10 mouse cellular contexts compared by ENCODE assay signal in the genomic region with DNA sequence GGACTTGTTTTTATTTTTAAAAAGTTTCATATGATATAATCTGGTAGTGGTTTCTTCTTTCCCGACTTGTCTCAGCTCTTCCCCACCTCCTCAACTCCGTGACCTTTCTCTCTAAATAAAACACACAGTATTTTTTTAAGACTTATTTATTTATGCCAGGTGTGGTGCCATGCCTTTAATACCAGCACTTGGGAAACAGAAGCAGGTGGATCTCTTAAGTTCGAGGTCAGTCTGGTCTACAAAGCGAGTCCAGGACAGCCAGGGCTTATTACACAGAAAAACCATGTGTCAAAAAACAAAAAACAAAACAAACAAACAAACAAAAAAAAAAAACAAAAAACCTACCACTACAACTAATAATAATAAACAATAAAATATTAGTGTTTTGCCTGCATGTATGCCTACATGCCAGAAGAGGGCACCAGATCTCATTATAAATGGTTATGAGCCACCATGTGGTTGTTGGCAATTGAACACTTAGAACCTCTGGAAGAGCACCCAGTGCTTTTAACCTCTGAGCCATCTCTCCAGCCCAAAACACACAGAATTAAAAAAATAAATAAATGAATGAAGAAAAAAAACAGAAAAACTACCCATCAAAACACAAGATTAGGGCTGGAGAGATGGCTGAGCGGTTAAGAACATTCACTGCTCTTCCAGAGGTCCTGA. TPM values are rescaled to one million over a fixed set of nuclear protein-coding genes. Genes with fewer than 3 reads are reported as not detected.
A peak's percentile ranks its signal among the peaks of the same experiment; 100 is the strongest.
DNase-seq lines count a peak whose midpoint lies in the region; ATAC-seq and TF ChIP-seq lines count a peak whose summit lies in the region.
"Had no signal": no experiment of that assay in that cellular context is flagged by ENCODE, and none has a peak within 500 bp of the region (broad histone marks: within the 10 kb centered on the region; RNA-seq: fewer than 3 reads in every experiment).

No protein-coding gene starts in this region.

- peaks cover 5 to 14% of the 10 kb centered on the region in 2 experiments; a peak in 3 of 4 replicates for H3K4me1 ChIP-seq in liver, embryonic 14.5 days (replicated peaks; ENCODE audit: control insufficient read depth in 2 of 2, insufficient read depth in 2 of 2, low read length in 1 of 2)

- no peaks in the 10 kb centered on the region for H3K27me3 ChIP-seq in liver, embryonic 14.5 days (ENCODE audit: control insufficient read depth, insufficient read depth, low read length)

- ATAC-seq in liver, embryonic 14.5 days (ENCODE audit: insufficient read depth), result no peak
- no peak for ATAC-seq in monocyte, adult 5-6 weeks (replicated peaks; ENCODE audit: insufficient number of reproducible peaks, low FRiP score, low TSS enrichment, poor library complexity, severe bottlenecking)
- ATAC-seq: intestine, embryonic 16.5 days had no signal

- no peak overlapping the region; the same call in 1 of the 2 replicates for H3K4me2 ChIP-seq in liver, embryonic 14.5 days (ENCODE audit: low read depth)

- H3K4me3 ChIP-seq in liver, embryonic 14.5 days (ENCODE audit: insufficient read depth in 1 of 2, low read depth in 2 of 2, low read length in 2 of 2), result no peak overlapping the region

- H3K36me3 ChIP-seq in liver, embryonic 14.5 days (replicated peaks; ENCODE audit: control insufficient read depth, insufficient read depth, low read depth), result peaks cover 3% of the 10 kb centered on the region

- TF ChIP-seq EP300 in liver, embryonic 14.5 days (IDR thresholded peaks at IDR 0.05; ENCODE audit: low read depth), result no peak

- 55% methylated on average over 5 of the region's 5 CpGs for WGBS in liver, embryonic 14.5 days (ENCODE audit: insufficient replicate concordance)

- no peak overlapping the region for H3K27ac ChIP-seq in liver, embryonic 14.5 days
- H3K27ac ChIP-seq: macrophage had no signal

- TF ChIP-seq CTCF in liver, embryonic 14.5 days (IDR thresholded peaks at IDR 0.05; ENCODE audit: low read depth), result peak; percentile 73

- peak; percentile 84 for DNase-seq in heart, adult 11 months
- DNase-seq in heart, adult 8-10 months (ENCODE audit: low spot score), result no peak
- peak; percentile 80 for DNase-seq in 3T3-L1 (ENCODE audit: low read depth, low spot score)
- peak; percentile 17 for DNase-seq in Muller cell, postnatal 12 days (ENCODE audit: inconsistent ontology term)
- DNase-seq in liver, embryonic 14.5 days (ENCODE audit: low read depth in 3 of 3, low spot score in 3 of 3), result no peak
- DNase-seq in adrenal gland, adult 18-20 months (ENCODE audit: low spot score in 2 of 2), result no peak
- no peak for DNase-seq in urinary bladder, postnatal 36 days (ENCODE audit: low spot score in 2 of 2)

- H3K9me3 ChIP-seq in liver, embryonic 14.5 days (ENCODE audit: control insufficient read depth, low read length), result no peaks in the 10 kb centered on the region

- no peak overlapping the region for H3K9ac ChIP-seq in liver, embryonic 14.5 days (replicated peaks)

RNA-seq across cellular contexts. Expression of gene Mettl13, which starts 1.4 kb away (rescaled TPM):
- total RNA-seq in heart, adult 8-10 months (2022), result 1 to 10 TPM; 4.5 to 6.7 (median 5.6) TPM
- polyA plus RNA-seq in liver, embryonic 14.5 days (2012; rRNA removed), result 3.8 and 4.9 TPM in 2 replicates
- 4.2 and 5.5 TPM in 2 replicates for polyA plus RNA-seq in liver, embryonic 14.5 days (2014; fragmentation: Nextera tagmentation; extraction: Ambion mirVana)
- total RNA-seq in adrenal gland, adult 18-20 months (2021), result 10 to 100 TPM; 18.5 to 21.4 TPM
- total RNA-seq in monocyte, adult 5-6 weeks (2017), result 7.9 to 16.9 TPM (median 12.3 TPM) in 3 replicates

RNA-seq across cellular contexts. Expression of gene Vamp4, which starts 20.6 kb away (rescaled TPM):
- total RNA-seq in heart, adult 8-10 months (2022), result 10 to 100 TPM; 20.9 to 25.3 (median 24.1) TPM
- 3.4 and 5.6 TPM in 2 replicates for polyA plus RNA-seq in liver, embryonic 14.5 days (2012; rRNA removed)
- 13.5 TPM in 2 replicates for polyA plus RNA-seq in liver, embryonic 14.5 days (2014; fragmentation: Nextera tagmentation; extraction: Ambion mirVana)
- total RNA-seq in adrenal gland, adult 18-20 months (2021), result 10 to 100 TPM; 38.4 to 40.7 TPM
- 94.8 to 131 TPM (median 105 TPM) in 3 replicates for total RNA-seq in monocyte, adult 5-6 weeks (2017)

Comparison
In these comparisons a context has a peak if more than half of its experiments do, and no peak if none do; other contexts are left out.
1. DNase-seq: peak in heart, adult 11 months (single experiment), 3T3-L1 (single experiment) and Muller cell, postnatal 12 days (single experiment); none in heart, adult 8-10 months (single experiment), liver, embryonic 14.5 days (0 of 3), adrenal gland, adult 18-20 months (0 of 2) and urinary bladder, postnatal 36 days (0 of 2).